Mouse (Mus musculus) ES-E14 (cell line): ENCODE results near the gene Hip1r. TPM values are rescaled to one million over a fixed set of nuclear protein-coding genes. Genes with fewer than 3 reads are reported as not detected.

Source experiments
- DNase-seq: peaks from one replicate; pipeline ENCODE4 v3.0.0-alpha.2; 2013; ENCODE audit warnings: low read depth, low spot score
- H3K27ac ChIP-seq: 2 replicates; pipeline ENCODE4 v1.5.1; 2012; ENCODE audit warnings: low read depth, mild to moderate bottlenecking, low read length, moderate library complexity, mixed read lengths; ENCODE audit not compliant: poor library complexity, insufficient read depth, severe bottlenecking
- H3K36me3 ChIP-seq: 2 replicates; pipeline ENCODE4 v1.6.1; 2012; ENCODE audit warnings: mild to moderate bottlenecking, low read length, moderate library complexity, mixed read lengths; ENCODE audit not compliant: control insufficient read depth, poor library complexity, insufficient read depth, severe bottlenecking
- H3K4me1 ChIP-seq, 2 experiments: fragments of 150-350 bp in 1 of 2; sonication (generic) in 1 of 2; 2 replicates each; pipeline ENCODE4 v1.6.1; 2012; ENCODE audit warnings: low read length in 2 of 2, mild to moderate bottlenecking in 1 of 2, mixed read lengths in 1 of 2; ENCODE audit not compliant: control insufficient read depth in 2 of 2, insufficient read depth in 2 of 2, poor library complexity in 1 of 2
- H3K4me3 ChIP-seq, 2 experiments: fragments of 150-350 bp in 1 of 2; sonication (generic) in 1 of 2; 2 replicates each; pipeline ENCODE4 v1.5.1; 2012; ENCODE audit warnings: low read length in 2 of 2, low read depth in 1 of 2, mild to moderate bottlenecking in 1 of 2, mixed read lengths in 1 of 2; ENCODE audit not compliant: insufficient read depth in 1 of 2, poor library complexity in 1 of 2, severe bottlenecking in 1 of 2
- H3K9ac ChIP-seq: 2 replicates; pipeline ENCODE4 v1.6.1; 2012; ENCODE audit warnings: low read depth, mild to moderate bottlenecking, low read length, mixed read lengths; ENCODE audit not compliant: poor library complexity, insufficient read depth, severe bottlenecking
- H3K9me3 ChIP-seq: fragments of 150-350 bp; sonication (generic); 2 replicates; pipeline ENCODE4 v1.6.1; 2012; ENCODE audit warnings: low read depth, mild to moderate bottlenecking, low read length; ENCODE audit not compliant: control insufficient read depth, insufficient read depth
- CHD2 ChIP-seq: IDR thresholded peaks from 2 replicates; pipeline ENCODE4 v1.6.1; 2014; ENCODE audit warnings: mild to moderate bottlenecking, low read depth, low read length, inconsistent platforms
- HCFC1 ChIP-seq: IDR thresholded peaks from 2 replicates; pipeline ENCODE4 v1.6.1; 2012; ENCODE audit warnings: low read length, inconsistent platforms, borderline replicate concordance; ENCODE audit not compliant: insufficient read depth
- MAFK ChIP-seq: IDR thresholded peaks from 2 replicates; pipeline ENCODE4 v1.6.1; 2014; ENCODE audit warnings: mild to moderate bottlenecking, low read depth, low read length, inconsistent platforms; ENCODE audit not compliant: insufficient read depth
- ZC3H11A ChIP-seq: IDR thresholded peaks from 2 replicates; pipeline ENCODE4 v1.6.1; 2012; ENCODE audit warnings: low read depth, mild to moderate bottlenecking, inconsistent platforms, low read length, borderline replicate concordance
- ZNF384 ChIP-seq: IDR thresholded peaks from 2 replicates; pipeline ENCODE4 v1.6.1; 2012; ENCODE audit warnings: low read depth, low read length, inconsistent platforms
- in situ Hi-C, 2 experiments: fragments of 600-800 bp; cut with MboI; formaldehyde crosslinking; loops; one replicate each; pipeline ENCODE4 v1.15.1; 2025; ENCODE audit warnings: low sequenced_read_pairs in 2 of 2, inconsistent platforms in 1 of 2; ENCODE audit not compliant: unreplicated experiment in 2 of 2
- total RNA-seq: library from RNA; depleted of rRNA; stranded (reverse); fragments of 300-350 nt; gene quantifications from 2 replicates; pipeline ENCODE4 v1.2.3, GENCODE M21; 2012

Gene Hip1r
- total RNA-seq, 1 experiment, result 9.7 TPM

DNA sequence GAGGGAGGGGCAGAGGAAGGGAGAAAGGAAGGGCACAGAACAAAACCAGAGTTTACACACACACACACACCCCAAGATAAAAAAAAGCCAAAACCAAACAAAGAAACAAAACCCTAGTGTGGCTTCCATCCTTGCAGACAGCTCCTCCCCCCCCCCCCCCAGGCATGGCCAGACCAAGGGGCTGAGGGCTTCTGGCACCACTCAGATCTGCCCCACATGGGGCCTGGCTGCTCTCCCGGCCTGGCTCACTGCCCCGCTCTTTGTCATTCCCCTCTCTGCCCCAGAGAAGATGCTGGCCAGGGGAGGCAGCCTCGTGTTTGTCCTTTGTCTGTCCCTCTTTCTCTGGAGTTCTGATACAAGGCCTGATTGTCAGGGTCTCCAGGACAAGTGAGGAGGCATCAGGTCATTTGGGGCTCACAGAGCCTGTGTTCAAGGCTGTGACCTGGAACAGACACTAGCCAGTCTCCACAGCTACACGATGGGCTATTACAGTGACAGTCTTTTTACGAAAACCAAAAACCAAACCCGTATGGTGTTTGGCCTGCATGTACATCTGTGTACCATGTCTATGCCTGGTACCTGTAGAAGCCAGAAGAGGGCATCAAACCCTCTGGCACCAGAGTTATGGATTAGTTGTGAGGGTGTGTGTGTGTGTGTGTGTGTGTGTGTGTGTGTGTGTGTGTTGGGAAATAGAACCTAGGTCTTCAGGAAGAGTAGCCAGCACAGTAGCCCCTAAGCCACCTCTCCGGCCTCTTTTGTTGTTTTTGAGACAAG is 20.0 kb downstream of the Hip1r start:
- Histone ChIP-seq H3K4me3 (no peak overlapping the region), H3K9ac (no peak overlapping the region), H3K36me3 (peaks cover 8% of the 10 kb centered on the region; the same call in 1 of the 2 replicates), H3K9me3 (no peaks in the 10 kb centered on the region), H3K4me1 (peaks cover 0 to 13% of the 10 kb centered on the region in 2 experiments; a peak in 2 of 4 replicates), H3K27ac (no peak overlapping the region)
- DNase-seq, result no peak
- in situ Hi-C loops, result no loop called here
- TF ChIP-seq ZNF384 (no peak), CHD2 (no peak), ZC3H11A (no peak), MAFK (no peak), HCFC1 (no peak)

DNA sequence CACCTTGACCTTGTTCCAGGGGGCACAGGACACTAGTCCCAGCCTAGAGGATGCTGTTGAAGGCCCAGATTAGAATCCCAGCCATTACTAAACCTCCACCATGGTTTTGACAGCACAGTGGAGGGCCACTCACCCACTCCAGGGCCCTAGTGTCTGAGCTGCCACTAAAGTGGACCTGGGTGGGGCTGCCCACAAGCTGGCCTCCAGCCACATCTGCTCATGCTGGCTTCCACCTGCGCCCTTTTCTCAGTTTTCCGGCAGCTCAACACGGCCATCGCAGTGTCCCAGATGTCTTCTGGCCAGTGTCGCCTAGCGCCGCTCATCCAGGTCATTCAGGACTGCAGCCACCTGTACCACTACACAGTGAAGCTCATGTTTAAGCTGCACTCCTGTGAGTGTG is 21.0 kb downstream of the Hip1r start:
- peaks cover 0 to 17% of the 10 kb centered on the region in 2 experiments; a peak in 2 of 4 replicates for H3K4me1 ChIP-seq
- DNase-seq, result no peak
- H3K4me3 ChIP-seq, result no peak overlapping the region
- in situ Hi-C loops, result no loop called here
- H3K36me3 ChIP-seq, result peaks cover 8% of the 10 kb centered on the region; the same call in 1 of the 2 replicates
- H3K9me3 ChIP-seq, result no peaks in the 10 kb centered on the region
- TF ChIP-seq HCFC1 (no peak), CHD2 (no peak), ZNF384 (no peak)
- no peak overlapping the region for H3K27ac ChIP-seq
- no peak overlapping the region for H3K9ac ChIP-seq

DNA sequence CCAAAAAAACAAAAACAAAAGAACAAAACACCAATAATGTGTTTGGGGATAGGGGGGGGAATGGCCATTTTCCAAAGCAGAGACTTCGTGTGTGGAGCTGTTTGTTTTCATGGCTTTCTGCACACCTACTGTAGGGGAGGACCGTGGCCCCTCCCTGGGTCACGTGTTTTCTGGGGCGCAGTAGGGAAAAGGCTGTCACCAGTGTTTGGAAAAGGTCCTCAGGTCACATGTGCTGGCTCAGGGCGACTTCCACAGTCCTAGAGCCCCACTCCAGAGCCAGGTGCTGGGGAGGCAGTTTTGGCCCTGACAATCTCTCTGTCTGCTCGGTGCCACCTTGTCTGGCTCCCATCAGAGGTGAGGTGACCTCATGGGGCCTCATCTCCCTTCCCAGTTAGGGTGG is 22.0 kb downstream of the Hip1r start:
- Histone ChIP-seq H3K36me3 (peaks cover 10% of the 10 kb centered on the region; the same call in 1 of the 2 replicates), H3K4me3 (no peak overlapping the region), H3K9ac (no peak overlapping the region), H3K27ac (no peak overlapping the region), H3K9me3 (no peaks in the 10 kb centered on the region), H3K4me1 (peaks cover 0 to 20% of the 10 kb centered on the region in 2 experiments; a peak in 2 of 4 replicates)
- DNase-seq, result no peak
- in situ Hi-C loops, result no loop called here
- TF ChIP-seq HCFC1, result no peak
- no peak for TF ChIP-seq ZNF384
- TF ChIP-seq MAFK, result no peak
- TF ChIP-seq CHD2, result no peak
- no peak for TF ChIP-seq ZC3H11A

DNA sequence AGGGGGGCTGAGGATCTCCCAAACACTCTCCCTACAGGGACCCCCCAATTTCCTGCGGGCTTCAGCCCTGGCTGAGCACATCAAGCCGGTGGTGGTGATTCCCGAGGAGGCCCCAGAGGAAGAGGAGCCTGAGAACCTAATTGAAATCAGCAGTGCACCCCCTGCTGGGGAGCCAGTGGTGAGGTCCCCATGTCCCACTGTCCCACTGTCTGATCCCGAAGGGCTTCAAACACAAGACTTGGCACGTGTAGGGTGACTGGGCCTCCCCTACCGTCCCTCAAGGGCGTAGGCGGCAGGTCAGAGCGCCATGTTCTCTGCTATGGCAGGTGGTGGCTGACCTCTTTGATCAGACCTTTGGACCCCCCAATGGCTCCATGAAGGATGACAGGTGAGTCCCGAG is 22.8 kb downstream of the Hip1r start:
- Histone ChIP-seq H3K4me1 (peaks cover 0 to 23% of the 10 kb centered on the region in 2 experiments; a peak in 2 of 4 replicates), H3K9ac (no peak overlapping the region), H3K27ac (no peak overlapping the region)

More for the DNA sequence above, 22.8 kb downstream of the Hip1r start:
- TF ChIP-seq ZC3H11A (no peak), ZNF384 (no peak), CHD2 (no peak), HCFC1 (no peak), MAFK (no peak)
- no peaks in the 10 kb centered on the region for H3K9me3 ChIP-seq
- in situ Hi-C loops, result no loop called here
- peak; percentile 70 for DNase-seq
- H3K36me3 ChIP-seq, result peaks cover 12% of the 10 kb centered on the region; the same call in 1 of the 2 replicates
- H3K4me3 ChIP-seq, result peak overlapping the region in 1 of 2 experiments; percentile 16; a peak in 1 of 4 replicates
